Mouse (Mus musculus): Measurements from ENCODE around the gene Phf10. TPM values are rescaled to one million over a fixed set of nuclear protein-coding genes. Genes with fewer than 3 reads are reported as not detected.
"Not testable (repeated sequence)": the region's sequence is repeated elsewhere in the genome, so short reads cannot be mapped to it uniquely, and the experiment has no call there.

Gene Phf10
- total and polyA plus RNA-seq, 2 experiments, result 7.9 to 14.4 TPM

DNA sequence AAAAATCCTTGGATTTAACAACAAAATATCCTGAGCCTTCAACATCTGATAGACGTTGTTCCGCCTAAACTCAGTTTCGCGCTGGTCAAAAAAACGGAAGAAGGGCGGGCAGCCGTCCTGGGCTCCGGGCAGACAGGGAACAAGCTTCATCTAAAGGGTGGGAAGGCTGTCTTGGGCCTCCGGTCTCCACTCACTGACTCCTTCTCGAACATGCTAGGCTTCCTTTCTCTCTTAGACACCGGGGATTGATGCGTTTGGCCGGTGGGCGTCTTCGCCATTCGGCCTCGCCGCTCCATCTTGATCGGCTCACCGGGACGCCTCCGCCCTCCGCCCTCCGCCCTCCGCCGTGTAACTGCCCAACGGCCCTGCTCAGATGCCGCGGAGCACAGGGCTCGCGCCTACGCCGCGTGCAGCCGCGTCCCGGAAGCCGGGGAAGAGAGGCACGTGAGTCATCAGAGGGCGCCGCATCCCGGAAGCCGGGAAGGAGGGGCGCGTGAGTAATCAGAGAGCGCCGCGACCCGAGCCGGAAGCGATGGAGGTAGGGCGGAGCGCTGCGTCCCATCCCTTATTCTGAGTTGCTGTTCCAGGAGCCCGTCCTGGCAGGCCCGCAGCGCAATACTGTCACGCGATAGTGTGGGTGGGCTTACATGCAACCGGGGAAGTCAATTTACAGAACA is 17.4 kb upstream of the Phf10 start, which contains the start of the genes 9030025P20Rik and Gm3417:
Gene 9030025P20Rik, plus strand, starts transcription at position 107 of the 677 bp plus-strand sequence.
Gene Gm3417, minus strand, starts transcription at position 429 of the 677 bp plus-strand sequence.
- DNase-seq (ENCODE audit: extremely low read depth, low read depth, low spot score); H3K4me1 ChIP-seq (ENCODE audit: control insufficient read depth, insufficient read depth, low read length); H3K9ac ChIP-seq (ENCODE audit: low read depth, low read length); H3K27me3 ChIP-seq (ENCODE audit: control insufficient read depth, insufficient read depth, low read length); H3K36me3 ChIP-seq (ENCODE audit: control insufficient read depth, insufficient read depth, low read length); H3K79me2 ChIP-seq (ENCODE audit: control insufficient read depth, insufficient read depth, low read length); H3K27ac ChIP-seq (replicated peaks; ENCODE audit: insufficient read depth, low read depth, low read length); H3K4me3 ChIP-seq (ENCODE audit: insufficient read depth, low read depth, low read length): not testable (repeated sequence)
- WGBS, result no CpG with 5 or more reads among the region's 60 CpGs

DNA sequence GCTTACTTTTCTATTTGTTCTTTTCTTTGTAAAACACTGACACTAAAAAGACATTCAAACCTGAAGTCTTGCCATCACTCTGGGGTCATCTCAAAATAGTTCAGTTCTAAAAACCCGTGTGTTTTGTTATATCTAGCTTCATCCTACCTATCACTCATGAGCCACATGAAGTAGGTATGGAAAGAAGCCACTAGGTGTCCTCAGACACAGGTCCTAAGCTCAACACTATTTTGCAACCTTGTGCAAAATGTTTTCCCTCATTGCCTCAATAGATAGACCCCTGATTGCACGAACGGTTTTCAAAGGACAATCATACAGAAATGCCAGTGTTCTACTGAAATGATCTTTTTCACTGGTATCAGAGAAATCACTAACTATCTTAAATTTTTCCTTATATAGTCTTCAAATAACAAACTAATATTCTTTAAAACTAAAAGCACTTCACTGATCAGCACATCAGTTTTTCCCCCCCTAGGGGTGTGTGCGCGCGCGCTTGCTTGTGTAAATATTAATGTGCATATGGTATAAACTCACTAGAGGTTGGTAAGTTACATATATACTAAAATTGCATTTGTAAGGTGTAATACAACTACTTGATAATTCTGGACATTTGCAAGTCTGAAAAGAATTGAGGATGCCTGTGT is 16.8 kb upstream of the Phf10 start:
- H3K27me3 ChIP-seq (ENCODE audit: control insufficient read depth, insufficient read depth, low read length); H3K27ac ChIP-seq (replicated peaks; ENCODE audit: insufficient read depth, low read depth, low read length); H3K36me3 ChIP-seq (ENCODE audit: control insufficient read depth, insufficient read depth, low read length); H3K4me3 ChIP-seq (ENCODE audit: insufficient read depth, low read depth, low read length); DNase-seq (ENCODE audit: extremely low read depth, low read depth, low spot score); H3K4me1 ChIP-seq (ENCODE audit: control insufficient read depth, insufficient read depth, low read length); H3K9ac ChIP-seq (ENCODE audit: low read depth, low read length); H3K79me2 ChIP-seq (ENCODE audit: control insufficient read depth, insufficient read depth, low read length): not testable (repeated sequence)
- 0% methylated on average over 4 of the region's 7 CpGs for WGBS

DNA sequence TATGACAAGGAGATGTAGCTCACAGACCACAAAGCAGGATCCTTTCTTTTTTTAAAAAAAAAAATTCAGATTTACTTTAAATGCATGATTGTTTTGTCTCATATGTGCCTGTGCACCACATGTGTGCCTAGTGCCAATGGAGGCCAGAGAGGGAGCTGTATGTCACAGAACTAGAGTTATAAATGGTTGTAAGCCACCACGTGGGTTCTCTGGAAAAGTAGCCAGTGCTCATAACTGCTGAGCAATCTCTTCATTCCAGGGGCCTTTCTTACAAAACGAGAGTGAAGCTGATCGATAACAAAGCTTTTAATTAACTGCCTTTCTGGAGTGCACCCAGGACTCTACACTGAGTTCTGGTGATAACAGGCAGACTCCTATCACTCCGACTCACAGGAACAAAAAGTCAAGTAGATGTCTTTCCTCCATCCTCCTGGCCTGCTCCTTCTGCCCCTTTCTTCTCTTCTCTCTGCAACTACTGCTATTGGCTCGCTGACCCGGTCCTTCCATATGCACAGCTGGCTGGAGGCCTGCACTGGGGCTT is 7.4 kb upstream of the Phf10 start:
- not testable (repeated sequence) for H3K4me1 ChIP-seq (ENCODE audit: control insufficient read depth, insufficient read depth, low read length); H3K4me3 ChIP-seq (ENCODE audit: insufficient read depth, low read depth, low read length); DNase-seq (ENCODE audit: extremely low read depth, low read depth, low spot score); H3K36me3 ChIP-seq (ENCODE audit: control insufficient read depth, insufficient read depth, low read length); H3K27me3 ChIP-seq (ENCODE audit: control insufficient read depth, insufficient read depth, low read length); H3K27ac ChIP-seq (replicated peaks; ENCODE audit: insufficient read depth, low read depth, low read length); H3K9ac ChIP-seq (ENCODE audit: low read depth, low read length); H3K79me2 ChIP-seq (ENCODE audit: control insufficient read depth, insufficient read depth, low read length)
- WGBS, result no CpG with 5 or more reads among the region's 6 CpGs

DNA sequence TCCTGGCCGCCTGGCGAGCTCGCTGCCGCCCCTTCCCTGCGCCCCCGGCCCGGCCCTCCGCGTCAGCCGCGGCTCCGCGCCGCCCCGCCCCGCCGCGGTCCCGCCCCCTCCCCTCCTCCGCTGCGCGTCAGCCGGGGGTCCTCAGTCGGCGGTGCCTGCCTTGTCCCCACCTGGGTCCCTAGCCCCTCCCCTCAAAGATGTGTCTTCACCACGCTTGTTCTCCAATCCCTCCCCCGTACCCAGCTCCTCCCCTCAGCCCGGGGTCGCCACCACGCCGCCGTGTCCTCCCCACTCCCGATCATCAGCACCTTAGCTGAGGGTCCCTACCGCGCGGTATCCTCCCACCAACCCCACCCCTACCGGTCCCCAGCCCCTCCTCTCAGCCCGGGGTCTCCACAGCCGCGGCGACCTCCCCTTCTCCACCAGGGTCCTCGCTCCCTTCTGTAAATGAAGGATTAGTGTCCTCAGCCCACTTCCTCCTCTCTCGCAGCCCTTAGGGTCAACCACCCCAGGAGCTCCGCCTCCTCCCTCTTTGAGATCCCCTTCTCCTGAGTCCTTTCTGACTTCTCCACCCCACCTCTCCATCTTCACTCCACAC is 583 bp upstream of the Phf10 start:
- not testable (repeated sequence) for H3K79me2 ChIP-seq (ENCODE audit: control insufficient read depth, insufficient read depth, low read length); DNase-seq (ENCODE audit: extremely low read depth, low read depth, low spot score); H3K4me3 ChIP-seq (ENCODE audit: insufficient read depth, low read depth, low read length); H3K9ac ChIP-seq (ENCODE audit: low read depth, low read length); H3K27ac ChIP-seq (replicated peaks; ENCODE audit: insufficient read depth, low read depth, low read length); H3K36me3 ChIP-seq (ENCODE audit: control insufficient read depth, insufficient read depth, low read length); H3K4me1 ChIP-seq (ENCODE audit: control insufficient read depth, insufficient read depth, low read length); H3K27me3 ChIP-seq (ENCODE audit: control insufficient read depth, insufficient read depth, low read length)
- no CpG with 5 or more reads among the region's 44 CpGs for WGBS

DNA sequence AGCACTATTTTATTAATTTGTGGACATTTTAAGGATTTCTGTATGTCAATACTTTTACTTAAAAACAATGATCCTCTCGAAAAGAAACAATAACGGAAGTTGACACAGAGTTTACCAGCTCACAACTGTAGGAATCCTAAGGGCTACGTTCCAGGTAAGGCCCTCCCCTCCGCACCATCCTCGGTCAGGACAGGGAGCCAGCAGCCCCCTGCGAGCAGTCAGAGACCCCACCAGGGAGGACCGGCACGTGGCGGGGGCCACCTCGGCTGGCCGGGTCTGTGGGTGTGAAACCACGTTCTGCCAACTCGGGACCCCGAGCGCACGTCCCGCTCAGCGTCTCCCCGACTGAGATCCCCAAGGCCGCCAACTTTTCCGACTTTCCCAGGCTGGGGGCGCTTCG is 553 bp downstream of the Phf10 start:
- peaks cover 3% of the 10 kb centered on the region for H3K36me3 ChIP-seq (ENCODE audit: control insufficient read depth, insufficient read depth, low read length)
- under 1% methylated on average over 19 of the region's 23 CpGs for WGBS
- H3K27me3 ChIP-seq (ENCODE audit: control insufficient read depth, insufficient read depth, low read length), result no peaks in the 10 kb centered on the region
- no peak for TF ChIP-seq CTCF (IDR thresholded peaks at IDR 0.05; ENCODE audit: low read depth, low read length)
- TF ChIP-seq POLR2A (IDR thresholded peaks at IDR 0.05; ENCODE audit: extremely low read depth, insufficient read depth, low read length), result no peak
- H3K4me1 ChIP-seq (ENCODE audit: control insufficient read depth, insufficient read depth, low read length), result peaks cover 5% of the 10 kb centered on the region
- peaks cover 5% of the 10 kb centered on the region; the same call in 1 of the 2 replicates for H3K79me2 ChIP-seq (ENCODE audit: control insufficient read depth, insufficient read depth, low read length)
- peak; percentile 35 for DNase-seq (ENCODE audit: extremely low read depth, low read depth, low spot score)
- H3K4me3 ChIP-seq (ENCODE audit: insufficient read depth, low read depth, low read length), result peak overlapping the region; percentile 88
- H3K27ac ChIP-seq (replicated peaks; ENCODE audit: insufficient read depth, low read depth, low read length), result peak overlapping the region; percentile 81; the same call in 1 of the 2 replicates
- H3K9ac ChIP-seq (ENCODE audit: low read depth, low read length), result peak overlapping the region; percentile 91

DNA sequence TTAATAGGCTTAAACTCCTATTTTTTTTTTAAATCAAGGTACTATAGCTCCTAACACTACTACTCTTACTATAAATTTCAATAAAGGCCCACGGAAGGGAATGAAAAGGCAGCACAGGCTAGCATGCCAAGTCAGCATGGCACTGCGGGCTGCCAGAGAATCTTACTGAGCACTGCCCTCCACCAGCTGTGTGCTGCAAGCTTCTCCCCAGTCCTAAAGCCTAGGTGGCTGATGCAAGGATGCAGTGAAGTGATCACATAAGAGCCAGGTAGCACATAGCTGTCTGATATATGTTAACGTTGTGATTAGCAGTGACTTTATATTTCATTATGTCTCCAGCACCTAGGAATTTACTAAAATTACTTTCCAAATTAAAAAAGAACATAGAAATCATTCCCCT is 1.1 kb downstream of the Phf10 start:
- Histone ChIP-seq H3K36me3 (ENCODE audit: control insufficient read depth, insufficient read depth, low read length) (peaks cover 5% of the 10 kb centered on the region), H3K4me3 (ENCODE audit: insufficient read depth, low read depth, low read length) (peak overlapping the region; percentile 88; the same call in 1 of the 2 replicates), H3K9ac (ENCODE audit: low read depth, low read length) (peak overlapping the region; percentile 6; the same call in 1 of the 2 replicates), H3K4me1 (ENCODE audit: control insufficient read depth, insufficient read depth, low read length) (peaks cover 5% of the 10 kb centered on the region), H3K27ac (replicated peaks; ENCODE audit: insufficient read depth, low read depth, low read length) (no peak overlapping the region), H3K27me3 (ENCODE audit: control insufficient read depth, insufficient read depth, low read length) (no peaks in the 10 kb centered on the region), H3K79me2 (ENCODE audit: control insufficient read depth, insufficient read depth, low read length) (peaks cover 5% of the 10 kb centered on the region; the same call in 1 of the 2 replicates)
- WGBS, result 12% methylated on average over 3 of the region's 3 CpGs
- no peak for TF ChIP-seq CTCF (IDR thresholded peaks at IDR 0.05; ENCODE audit: low read depth, low read length)
- no peak for TF ChIP-seq POLR2A (IDR thresholded peaks at IDR 0.05; ENCODE audit: extremely low read depth, insufficient read depth, low read length)
- DNase-seq (ENCODE audit: extremely low read depth, low read depth, low spot score), result peak; percentile 25
